ENCODE assay signal across 17 mouse cellular contexts in the genomic region with DNA sequence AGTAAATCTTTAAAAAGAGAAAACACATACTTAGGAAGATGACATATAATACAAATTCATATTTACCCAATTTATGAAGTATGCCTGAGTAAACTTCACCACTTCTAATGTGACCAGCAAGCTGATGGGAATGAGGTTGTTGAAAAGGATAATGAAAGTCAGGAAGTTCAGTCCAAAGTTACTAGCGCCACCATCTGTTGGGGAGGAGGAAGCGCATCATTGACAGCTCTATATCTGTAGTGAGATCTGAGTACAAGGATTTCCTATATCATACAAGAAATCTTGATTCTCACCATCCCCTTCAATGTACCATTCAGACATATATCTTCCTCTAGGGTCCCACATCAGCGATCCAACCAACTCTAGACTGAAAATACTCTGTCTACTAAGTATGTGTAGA.
A peak's percentile ranks its signal among the peaks of the same experiment; 100 is the strongest.
DNase-seq lines count a peak whose midpoint lies in the region; ATAC-seq and TF ChIP-seq lines count a peak whose summit lies in the region.
"Had no signal": no experiment of that assay in that cellular context is flagged by ENCODE, and none has a peak within 500 bp of the region (broad histone marks: within the 10 kb centered on the region; RNA-seq: fewer than 3 reads in every experiment).

No protein-coding gene starts in this region.

- H3K4me1 ChIP-seq in lung, postnatal 0 days (ENCODE audit: insufficient read depth, low read depth, low read length): no peaks in the 10 kb centered on the region
- no peaks in the 10 kb centered on the region for H3K4me1 ChIP-seq in forebrain, embryonic 13.5 days
- H3K4me1 ChIP-seq in midbrain, embryonic 11.5 days (ENCODE audit: control insufficient read depth, insufficient read depth, low read length): no peaks in the 10 kb centered on the region
- H3K4me1 ChIP-seq: forebrain, embryonic 10.5 days; hindbrain, embryonic 10.5 days; liver, embryonic 13.5 days had no signal

- no peak overlapping the region for H3K27ac ChIP-seq in lung, postnatal 0 days (ENCODE audit: low read length)
- H3K27ac ChIP-seq in forebrain, embryonic 13.5 days: no peak overlapping the region
- no peak overlapping the region for H3K27ac ChIP-seq in midbrain, embryonic 11.5 days (ENCODE audit: low read depth, low read length)
- H3K27ac ChIP-seq: forebrain, embryonic 10.5 days; hindbrain, embryonic 10.5 days; liver, embryonic 13.5 days had no signal

- peaks cover 10% of the 10 kb centered on the region; the same call in 1 of the 2 replicates for H3K36me3 ChIP-seq in lung, postnatal 0 days (ENCODE audit: insufficient read depth, low read length)
- H3K36me3 ChIP-seq in splenic B cell, adult 2 months (ENCODE audit: control insufficient read depth, insufficient read depth, low read length, poor library complexity, severe bottlenecking): peaks cover 8% of the 10 kb centered on the region
- H3K36me3 ChIP-seq in forebrain, embryonic 13.5 days (ENCODE audit: poor library complexity, severe bottlenecking): peaks cover 36% of the 10 kb centered on the region
- no peaks in the 10 kb centered on the region for H3K36me3 ChIP-seq in midbrain, embryonic 11.5 days (ENCODE audit: control insufficient read depth, insufficient read depth, low read length)
- H3K36me3 ChIP-seq: heart, embryonic 12.5 days had no signal

- H3K27me3 ChIP-seq in lung, postnatal 0 days (replicated peaks; ENCODE audit: insufficient read depth, low read length): no peaks in the 10 kb centered on the region
- H3K27me3 ChIP-seq in splenic B cell, adult 2 months (ENCODE audit: control insufficient read depth, insufficient read depth, low read length, poor library complexity, severe bottlenecking): no peaks in the 10 kb centered on the region
- H3K27me3 ChIP-seq in forebrain, embryonic 13.5 days: no peaks in the 10 kb centered on the region
- no peaks in the 10 kb centered on the region for H3K27me3 ChIP-seq in midbrain, embryonic 11.5 days (ENCODE audit: control insufficient read depth, insufficient read depth, low read length)
- H3K27me3 ChIP-seq: heart, embryonic 12.5 days; liver, embryonic 13.5 days had no signal

- TF ChIP-seq EP300 in lung, postnatal 0 days (IDR thresholded peaks at IDR 0.05): no peak

- DNase-seq in embryo, embryonic 10.5 days (ENCODE audit: low spot score): peak; percentile 18
- DNase-seq in embryo, embryonic 11 days: no peak
- peak; percentile 24 for DNase-seq in lung, postnatal 0 days (ENCODE audit: low spot score)
- no peak for DNase-seq in lung, postnatal 14 days
- DNase-seq in c-Kit-positive CD71-negative TER-119-negative erythroid progenitor cells, embryonic 14.5 days (ENCODE audit: low read depth): peak; percentile 5
- DNase-seq in splenic B cell, adult 2 months (ENCODE audit: low read depth, low spot score): peak; percentile 43
- no peak for DNase-seq in midbrain, embryonic 11.5 days (ENCODE audit: low spot score, missing footprints)
- DNase-seq: cerebellum, adult 2 months; gastrocnemius, postnatal 10 days; kidney, adult 2 months; liver, embryonic 13.5 days; spleen, adult 18-20 months had no signal

- ATAC-seq in lung, postnatal 0 days: no peak
- ATAC-seq in forebrain, embryonic 13.5 days: no peak
- ATAC-seq in midbrain, embryonic 11.5 days (ENCODE audit: low FRiP score): no peak

- H3K4me3 ChIP-seq in lung, postnatal 0 days (ENCODE audit: low read depth, low read length): no peak overlapping the region
- no peak overlapping the region for H3K4me3 ChIP-seq in forebrain, embryonic 13.5 days
- H3K4me3 ChIP-seq in midbrain, embryonic 11.5 days (ENCODE audit: low read depth, low read length): no peak overlapping the region
- H3K4me3 ChIP-seq: forebrain, embryonic 10.5 days; heart, embryonic 12.5 days; hindbrain, embryonic 10.5 days; liver, embryonic 13.5 days; myocyte had no signal

- WGBS in lung, postnatal 0 days: 95% methylated on average over 3 of the region's 3 CpGs
- WGBS in forebrain, embryonic 13.5 days: 97% methylated on average over 3 of the region's 3 CpGs
- 96% methylated on average over 3 of the region's 3 CpGs for WGBS in midbrain, embryonic 11.5 days

- no peaks in the 10 kb centered on the region for H3K9me3 ChIP-seq in lung, postnatal 0 days (ENCODE audit: low read length)
- H3K9me3 ChIP-seq in forebrain, embryonic 13.5 days (replicated peaks): no peaks in the 10 kb centered on the region
- H3K9me3 ChIP-seq in midbrain, embryonic 11.5 days (ENCODE audit: control insufficient read depth, low read length): no peaks in the 10 kb centered on the region
- H3K9me3 ChIP-seq: forebrain, embryonic 10.5 days; heart, embryonic 12.5 days; hindbrain, embryonic 10.5 days; liver, embryonic 13.5 days had no signal

- H3K4me2 ChIP-seq in lung, postnatal 0 days (replicated peaks; ENCODE audit: low read depth, low read length): no peak overlapping the region
- no peak overlapping the region for H3K4me2 ChIP-seq in forebrain, embryonic 13.5 days
- no peak overlapping the region for H3K4me2 ChIP-seq in midbrain, embryonic 11.5 days
- H3K4me2 ChIP-seq: heart, embryonic 12.5 days; liver, embryonic 13.5 days had no signal

- H3K9ac ChIP-seq in lung, postnatal 0 days (replicated peaks; ENCODE audit: low read depth): no peak overlapping the region
- no peak overlapping the region for H3K9ac ChIP-seq in forebrain, embryonic 13.5 days
- no peak overlapping the region for H3K9ac ChIP-seq in midbrain, embryonic 11.5 days (ENCODE audit: low read length)
- H3K9ac ChIP-seq: heart, embryonic 12.5 days; liver, embryonic 13.5 days had no signal

- peak; percentile 56 for TF ChIP-seq CTCF in lung, postnatal 0 days (IDR thresholded peaks at IDR 0.05)

Comparison
In these comparisons a context has a peak if more than half of its experiments do, and no peak if none do; other contexts are left out.
1. DNase-seq: peak in embryo, embryonic 10.5 days (single experiment), lung, postnatal 0 days (single experiment), c-Kit-positive CD71-negative TER-119-negative erythroid progenitor cells, embryonic 14.5 days (single experiment) and splenic B cell, adult 2 months (single experiment); none in embryo, embryonic 11 days (single experiment), lung, postnatal 14 days (single experiment) and midbrain, embryonic 11.5 days (single experiment).